Mouse (Mus musculus): ENCODE results near the gene Vipr1. TPM values are rescaled to one million over a fixed set of nuclear protein-coding genes. Genes with fewer than 3 reads are reported as not detected.

Vipr1 gene
- polyA plus RNA-seq, 1 experiment = 16.9 TPM

GRCm38 (mm10) chr9:121709898-121710583 lies 67.5 kb downstream of the Vipr1 start, which contains the start of gene Ss18l2:
Ss18l2 (plus strand) TSS chr9:121710329.
- DNase-seq (ENCODE audit: extremely low spot score in 1 of 2, low spot score in 1 of 2) = peak; percentile 97 to 99

- DNase-seq (ENCODE audit: extremely low spot score in 1 of 2, low spot score in 1 of 2) = peak in 1 of 2 experiments; percentile 38
Measured at GRCm38 (mm10) chr9:121710584-121710975, 68.1 kb downstream of the Vipr1 start.

GRCm38 (mm10) chr9:121717048-121717447 lies 74.5 kb downstream of the Vipr1 start:
- DNase-seq (ENCODE audit: extremely low spot score in 1 of 2, low spot score in 1 of 2) = no peak

- DNase-seq (ENCODE audit: extremely low spot score in 1 of 2, low spot score in 1 of 2) = no peak
Measured at GRCm38 (mm10) chr9:121718070-121718705, 75.7 kb downstream of the Vipr1 start.

GRCm38 (mm10) chr9:121718792-121719318 lies 76.3 kb downstream of the Vipr1 start, which contains the start of gene Nktr:
Nktr (plus strand) TSS chr9:121719169.
- DNase-seq (ENCODE audit: extremely low spot score in 1 of 2, low spot score in 1 of 2) = peak; percentile 96 to 97

- DNase-seq (ENCODE audit: extremely low spot score in 1 of 2, low spot score in 1 of 2) = no peak
Measured at GRCm38 (mm10) chr9:121719347-121720331, 77.1 kb downstream of the Vipr1 start.

Other genes with a start within 250 kb of the Vipr1 start
- 1,294 and 1,474 TPM in 2 replicates for gene Cck, start 147.0 kb upstream of the Vipr1 start, polyA plus RNA-seq (2012; rRNA removed)
- gene Lyzl4, start 620 bp upstream of the Vipr1 start, polyA plus RNA-seq (2012; rRNA removed) = 0.54 and 1.3 TPM in 2 replicates
- gene Sec22c, start 62.8 kb downstream of the Vipr1 start, polyA plus RNA-seq (2012; rRNA removed) = 14.6 and 16.9 TPM in 2 replicates
- 101 and 118 TPM in 2 replicates for gene Ss18l2, start 67.6 kb downstream of the Vipr1 start, polyA plus RNA-seq (2012; rRNA removed)
- gene Nktr, start 76.5 kb downstream of the Vipr1 start, polyA plus RNA-seq (2012; rRNA removed) = 133 and 161 TPM in 2 replicates
- gene Zfp651, start 116.6 kb downstream of the Vipr1 start, polyA plus RNA-seq (2012; rRNA removed) = 98.0 and 101 TPM in 2 replicates
- 10.1 and 11.4 TPM in 2 replicates for gene Klhl40, start 134.9 kb downstream of the Vipr1 start, polyA plus RNA-seq (2012; rRNA removed)
- 17.7 and 19.6 TPM in 2 replicates for gene Hhatl, start 149.8 kb downstream of the Vipr1 start, polyA plus RNA-seq (2012; rRNA removed)
- gene Ccdc13, start 196.7 kb downstream of the Vipr1 start, polyA plus RNA-seq (2012; rRNA removed) = 12.1 and 12.6 TPM in 2 replicates
- 82.0 and 93.0 TPM in 2 replicates for gene Higd1a, start 215.6 kb downstream of the Vipr1 start, polyA plus RNA-seq (2012; rRNA removed)